Mouse (Mus musculus): ENCODE results near the gene Kcnj11.

Kcnj11 gene

GRCm38 (mm10) chr7:46047873-46048562, 52.5 kb downstream of the Kcnj11 start:
- DNase-seq (ENCODE audit: low spot score) = no peak

- no peak for DNase-seq (ENCODE audit: low spot score)
These were observed 54.7 kb downstream of the Kcnj11 start for GRCm38 (mm10) chr7:46045882-46046281.

- DNase-seq (ENCODE audit: low spot score) = no peak
These were observed 56.5 kb downstream of the Kcnj11 start for GRCm38 (mm10) chr7:46044106-46044505.

Measured in layer of hippocampus, adult 9-10 months (tissue).